Mouse (Mus musculus): ENCODE measurements around the gene Ctla2a. TPM values are rescaled to one million over a fixed set of nuclear protein-coding genes. Genes with fewer than 3 reads are reported as not detected.

Gene Ctla2a
- polyA plus RNA-seq (2012; rRNA removed) = 20.9 and 46.0 TPM in 2 replicates

GRCm38 (mm10) chr13:60936500-60936901, at the start of gene Ctla2a, which contains the start of gene Gm49391:
Gene Ctla2a (minus strand): TSS chr13:60936625.
Gene Gm49391 (minus strand): TSS chr13:60936571.

GRCm38 (mm10) chr13:60941884-60942283, 5.5 kb upstream of the Ctla2a start, which contains the start of gene Tpbpa:
Gene Tpbpa (minus strand): TSS chr13:60941984.

GRCm38 (mm10) chr13:60935490-60935889, 935 bp downstream of the Ctla2a start, which contains the start of gene Gm49393:
Gene Gm49393 (minus strand): TSS chr13:60935590.

GRCm38 (mm10) chr13:60904780-60905179, 31.6 kb downstream of the Ctla2a start, which contains the start of gene Tpbpb:
Gene Tpbpb (minus strand): TSS chr13:60904880.

GRCm38 (mm10) chr13:60897328-60897727, 39.1 kb downstream of the Ctla2a start, which contains the start of gene Ctla2b:
Gene Ctla2b (minus strand): TSS chr13:60897447.

GRCm38 (mm10) chr13:60896794-60897193, 39.6 kb downstream of the Ctla2a start, which contains the start of gene Gm49392:
Gene Gm49392 (minus strand): TSS chr13:60896894.

Other genes with a start within 250 kb of the Ctla2a start
- gene BC051665, start 150.3 kb downstream of the Ctla2a start, polyA plus RNA-seq (2012; rRNA removed) = not detected in 2 replicates
- not detected in 2 replicates for gene Ctsll3, start 133.8 kb downstream of the Ctla2a start, polyA plus RNA-seq (2012; rRNA removed)
- gene 4930486L24Rik, start 72.2 kb downstream of the Ctla2a start, polyA plus RNA-seq (2012; rRNA removed) = 0.83 TPM in 1 of 2 replicates, not detected in the other
- 0.13 TPM in 1 of 2 replicates, not detected in the other for gene Gm49392, start 39.7 kb downstream of the Ctla2a start, polyA plus RNA-seq (2012; rRNA removed)
- 2.2 and 3.8 TPM in 2 replicates for gene Ctla2b, start 39.2 kb downstream of the Ctla2a start, polyA plus RNA-seq (2012; rRNA removed)
- gene Tpbpb, start 31.7 kb downstream of the Ctla2a start, polyA plus RNA-seq (2012; rRNA removed) = not detected in 2 replicates
- not detected in 2 replicates for gene Gm49393, start 1.0 kb downstream of the Ctla2a start, polyA plus RNA-seq (2012; rRNA removed)
- gene Gm49391, start 54 bp downstream of the Ctla2a start, polyA plus RNA-seq (2012; rRNA removed) = 3.4 and 8.8 TPM in 2 replicates
- gene Tpbpa, start 5.4 kb upstream of the Ctla2a start, polyA plus RNA-seq (2012; rRNA removed) = not detected in 2 replicates
- gene Ctsj, start 69.3 kb upstream of the Ctla2a start, polyA plus RNA-seq (2012; rRNA removed) = not detected in 2 replicates
- not detected in 2 replicates for gene Ctsq, start 104.0 kb upstream of the Ctla2a start, polyA plus RNA-seq (2012; rRNA removed)
- not detected in 2 replicates for gene Ctsr, start 227.6 kb upstream of the Ctla2a start, polyA plus RNA-seq (2012; rRNA removed)